Mouse (Mus musculus) stomach, embryonic 16.5 days (tissue): ENCODE measurements around the gene Acss2. TPM values are rescaled to one million over a fixed set of nuclear protein-coding genes. Genes with fewer than 3 reads are reported as not detected.

ENCODE experiments used
- ATAC-seq: fragments of 200-750 bp; cut with Nextera tagmentation; 2 replicates; pipeline ENCODE4 v1.8.0; 2017; ENCODE audit warnings: moderate number of reproducible peaks, moderate TSS enrichment; ENCODE audit not compliant: insufficient read depth, low FRiP score
- H3K27ac ChIP-seq: fragments of 300-500 bp; sonication (generic); 2 replicates; pipeline ENCODE4 v1.5.1; 2014; ENCODE audit warnings: low read length
- H3K27me3 ChIP-seq: fragments of 300-500 bp; sonication (generic); 2 replicates; pipeline ENCODE4 v1.6.1; 2014; ENCODE audit warnings: low read length, control low read depth, mixed read lengths; ENCODE audit not compliant: control insufficient read depth, insufficient read depth
- H3K36me3 ChIP-seq: fragments of 300-500 bp; sonication (generic); 2 replicates; pipeline ENCODE4 v1.6.1; 2014; ENCODE audit warnings: low read length; ENCODE audit not compliant: control insufficient read depth, insufficient read depth
- H3K4me1 ChIP-seq: fragments of 300-500 bp; sonication (generic); 2 replicates; pipeline ENCODE4 v1.6.1; 2014; ENCODE audit warnings: low read length, control low read depth, mixed read lengths; ENCODE audit not compliant: control insufficient read depth, insufficient read depth
- H3K4me2 ChIP-seq: fragments of 300-500 bp; sonication (generic); 2 replicates; pipeline ENCODE4 v1.6.1; 2014; ENCODE audit warnings: low read depth, low read length, mixed read lengths
- H3K4me3 ChIP-seq: fragments of 300-500 bp; sonication (generic); replicated peaks from 2 replicates; pipeline ENCODE4 v1.5.1; 2014; ENCODE audit warnings: mild to moderate bottlenecking, low read length
- H3K9ac ChIP-seq: fragments of 300-500 bp; sonication (generic); 2 replicates; pipeline ENCODE4 v1.6.1; 2014; ENCODE audit warnings: low read length
- H3K9me3 ChIP-seq: fragments of 300-500 bp; sonication (generic); replicated peaks from 2 replicates; pipeline ENCODE4 v1.6.1; 2016; ENCODE audit warnings: low read length, control low read depth; ENCODE audit not compliant: control insufficient read depth
- WGBS: fragments of 180-500 bp; shearing (Covaris S2); extraction: QIAGEN DNeasy Blood & Tissue Kit; methylation state at CpG from one replicate; pipeline ENCODE4 v1.1.7; 2014; 5-methylcytosine and 5-hydroxymethylcytosine counted together
- polyA plus RNA-seq: library from polyadenylated mRNA; unstranded; fragments of >200 nt; fragmentation: Nextera tagmentation; extraction: Ambion mirVana; gene quantifications from 2 replicates; pipeline ENCODE4 v1.2.1, GENCODE M21; 2015

Gene Acss2
- polyA plus RNA-seq, 1 experiment from 2014 or later: 15.4 TPM

DNA sequence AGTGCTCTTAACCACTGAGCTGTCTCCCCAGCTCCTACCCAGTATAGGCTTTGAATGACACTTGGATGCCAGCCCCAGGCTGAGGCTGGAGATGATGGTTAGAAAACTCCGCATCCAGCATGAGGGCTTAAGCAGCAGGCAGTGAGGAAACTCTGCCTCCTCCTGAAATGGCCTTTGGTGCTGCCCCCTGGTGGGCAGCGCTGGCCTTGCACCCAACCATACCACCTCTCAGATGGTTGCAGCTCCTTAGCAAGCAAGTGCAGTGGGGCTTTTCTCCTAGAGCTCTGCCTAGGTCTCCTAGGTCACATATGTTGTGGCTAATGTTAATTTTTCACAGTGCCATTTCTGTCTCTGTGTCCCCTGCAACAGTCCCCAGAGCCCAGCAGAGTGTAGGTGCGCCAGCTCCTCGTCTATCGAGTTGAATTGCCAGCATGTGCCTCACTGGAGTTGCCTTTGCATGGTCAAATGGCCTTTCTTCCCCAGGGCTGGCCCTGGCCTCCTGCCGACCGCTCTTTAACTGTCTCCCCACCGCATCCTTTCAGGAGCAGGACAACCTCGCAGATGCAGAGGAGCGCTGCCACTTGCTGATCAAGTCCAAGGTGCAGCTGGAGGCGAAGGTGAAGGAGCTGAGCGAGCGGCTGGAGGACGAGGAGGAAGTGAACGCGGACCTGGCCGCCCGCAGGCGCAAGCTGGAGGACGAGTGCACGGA lies 109.4 kb downstream of the Acss2 start:
- peaks cover 30% of the 10 kb centered on the region for H3K27me3 ChIP-seq
- no peaks in the 10 kb centered on the region for H3K36me3 ChIP-seq
- no peak overlapping the region for H3K4me2 ChIP-seq
- H3K4me3 ChIP-seq: no peak overlapping the region
- no peak for ATAC-seq
- WGBS: 59% methylated on average over 21 of the region's 21 CpGs
- H3K9me3 ChIP-seq: no peaks in the 10 kb centered on the region
- H3K27ac ChIP-seq: no peak overlapping the region
- no peak overlapping the region for H3K9ac ChIP-seq
- H3K4me1 ChIP-seq: peaks cover 5% of the 10 kb centered on the region

DNA sequence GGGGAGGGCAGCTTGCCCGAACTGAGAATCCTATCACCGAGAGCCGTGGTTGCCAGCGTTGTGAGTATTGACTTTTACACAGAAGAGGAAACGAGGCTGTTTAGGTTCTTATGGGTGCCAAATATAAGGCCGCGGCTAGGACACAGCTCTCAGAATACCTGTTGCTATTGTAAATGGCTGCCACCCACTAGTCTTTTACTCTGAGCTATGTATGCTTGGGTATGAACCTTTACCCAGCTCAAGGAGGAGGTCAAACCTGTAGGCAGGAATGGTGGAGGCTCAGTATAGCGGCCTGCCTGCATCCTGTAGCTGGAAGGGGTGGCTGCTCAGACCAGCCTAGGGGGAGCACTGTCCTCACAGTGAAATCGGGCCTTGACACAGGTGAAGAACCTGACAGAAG lies 110.4 kb downstream of the Acss2 start:
- no peak overlapping the region for H3K4me2 ChIP-seq
- peaks cover 31% of the 10 kb centered on the region for H3K27me3 ChIP-seq
- H3K4me1 ChIP-seq: peaks cover 5% of the 10 kb centered on the region
- no peak overlapping the region for H3K9ac ChIP-seq
- H3K9me3 ChIP-seq: no peaks in the 10 kb centered on the region
- 0 out of 2 replicates have a peak, but pooled peaks cover 4% of the 10 kb centered on the region for H3K36me3 ChIP-seq
- H3K4me3 ChIP-seq: no peak overlapping the region
- no peak for ATAC-seq
- 88% methylated on average over 9 of the region's 9 CpGs for WGBS
- no peak overlapping the region for H3K27ac ChIP-seq

DNA sequence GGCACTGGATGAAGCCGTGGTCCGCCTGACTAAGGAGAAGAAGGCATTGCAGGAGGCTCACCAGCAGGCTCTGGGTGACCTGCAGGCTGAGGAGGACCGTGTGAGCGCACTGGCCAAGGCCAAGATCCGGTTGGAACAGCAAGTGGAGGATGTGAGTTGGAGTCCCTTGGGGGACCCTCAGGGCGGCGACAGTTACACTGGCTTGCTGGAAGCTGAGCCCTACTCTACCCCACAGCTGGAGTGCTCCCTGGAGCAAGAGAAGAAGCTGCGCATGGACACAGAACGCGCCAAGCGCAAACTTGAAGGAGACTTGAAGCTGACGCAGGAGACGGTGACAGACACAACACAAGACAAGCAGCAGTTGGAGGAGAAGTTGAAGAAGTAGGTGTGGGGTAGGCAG lies 110.8 kb downstream of the Acss2 start:
- Histone ChIP-seq H3K4me3 (no peak overlapping the region), H3K27me3 (peaks cover 31% of the 10 kb centered on the region), H3K9ac (no peak overlapping the region), H3K36me3 (0 out of 2 replicates have a peak, but pooled peaks cover 6% of the 10 kb centered on the region), H3K4me2 (no peak overlapping the region), H3K9me3 (no peaks in the 10 kb centered on the region), H3K4me1 (peaks cover 5% of the 10 kb centered on the region), H3K27ac (no peak overlapping the region)
- WGBS: 88% methylated on average over 13 of the region's 13 CpGs
- ATAC-seq: no peak

DNA sequence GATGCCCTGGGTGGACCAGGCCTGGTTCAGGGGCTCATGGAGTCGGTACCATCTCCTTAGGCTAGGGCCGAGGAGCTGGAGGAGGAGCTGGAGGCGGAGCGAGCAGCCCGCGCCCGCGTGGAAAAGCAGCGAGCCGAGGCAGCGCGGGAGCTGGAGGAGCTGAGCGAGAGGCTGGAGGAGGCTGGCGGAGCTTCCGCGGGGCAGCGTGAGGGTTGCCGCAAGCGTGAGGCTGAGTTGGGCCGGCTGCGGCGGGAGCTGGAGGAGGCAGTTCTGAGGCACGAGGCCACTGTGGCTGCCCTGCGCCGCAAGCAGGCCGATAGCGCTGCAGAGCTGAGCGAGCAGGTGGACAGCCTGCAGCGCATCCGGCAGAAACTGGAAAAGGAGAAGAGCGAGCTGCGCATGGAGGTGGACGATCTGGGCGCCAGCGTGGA lies 111.5 kb downstream of the Acss2 start:
- peaks cover 5% of the 10 kb centered on the region for H3K4me1 ChIP-seq
- no peak overlapping the region for H3K27ac ChIP-seq
- H3K4me3 ChIP-seq: peak overlapping the region; percentile 41
- peak overlapping the region; percentile 74 for H3K4me2 ChIP-seq
- no peak for ATAC-seq
- H3K9me3 ChIP-seq: no peaks in the 10 kb centered on the region
- peak overlapping the region; percentile 59 for H3K9ac ChIP-seq
- peaks cover 13% of the 10 kb centered on the region for H3K36me3 ChIP-seq
- peaks cover 31% of the 10 kb centered on the region for H3K27me3 ChIP-seq
- WGBS: 2% methylated on average over 35 of the region's 35 CpGs

DNA sequence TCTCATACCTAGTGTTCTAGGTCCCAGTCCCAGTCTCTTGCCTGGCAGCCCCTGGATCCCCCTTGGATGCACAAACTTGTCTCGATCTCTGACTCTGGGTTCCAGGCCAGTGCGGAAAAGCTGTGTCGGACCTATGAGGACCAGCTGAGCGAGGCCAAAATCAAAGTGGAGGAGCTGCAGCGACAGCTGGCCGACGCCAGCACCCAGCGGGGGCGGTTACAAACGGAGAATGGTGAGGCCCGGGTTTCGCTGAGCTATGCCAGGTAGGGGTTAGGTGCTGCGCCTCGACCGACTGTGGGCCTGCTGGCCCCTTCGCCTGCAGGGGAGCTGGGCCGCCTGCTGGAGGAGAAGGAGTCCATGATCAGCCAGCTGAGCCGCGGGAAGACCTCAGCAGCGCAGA lies 112.4 kb downstream of the Acss2 start:
- 60% methylated on average over 20 of the region's 20 CpGs for WGBS
- H3K4me2 ChIP-seq: no peak overlapping the region

DNA sequence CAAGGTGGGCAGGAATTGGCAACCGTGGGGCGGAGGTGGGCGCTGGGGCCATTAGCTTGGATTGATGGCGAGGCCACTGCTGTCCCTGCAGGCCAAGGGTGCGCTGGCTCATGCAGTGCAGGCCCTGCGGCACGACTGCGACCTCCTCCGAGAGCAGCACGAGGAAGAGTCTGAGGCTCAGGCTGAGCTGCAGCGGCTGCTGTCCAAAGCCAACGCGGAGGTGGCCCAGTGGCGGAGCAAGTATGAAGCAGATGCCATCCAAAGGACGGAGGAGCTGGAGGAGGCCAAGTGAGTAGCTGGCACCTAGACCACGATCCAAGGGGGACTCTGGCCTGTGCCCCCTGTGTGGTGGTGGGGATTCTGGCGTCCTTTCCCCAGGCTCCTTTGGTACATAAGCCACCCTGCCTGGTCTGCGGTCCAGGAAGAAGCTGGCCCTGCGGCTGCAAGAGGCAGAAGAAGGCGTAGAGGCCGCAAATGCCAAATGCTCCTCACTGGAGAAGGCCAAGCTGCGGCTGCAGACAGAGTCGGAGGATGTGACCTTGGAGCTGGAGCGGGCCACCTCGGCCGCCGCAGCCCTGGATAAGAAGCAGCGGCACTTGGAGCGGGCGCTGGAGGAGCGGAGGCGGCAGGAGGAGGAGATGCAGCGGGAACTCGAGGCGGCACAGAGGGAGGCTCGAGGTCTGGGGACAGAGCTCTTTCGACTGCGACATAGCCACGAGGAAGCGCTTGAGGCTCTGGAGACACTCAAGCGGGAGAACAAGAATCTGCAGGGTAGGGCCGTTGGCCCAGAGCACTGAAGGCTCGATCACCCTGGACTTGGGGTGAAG lies 113.1 kb downstream of the Acss2 start:
- no peak overlapping the region for H3K27ac ChIP-seq
- ATAC-seq: no peak
- no peak overlapping the region; the same call in 1 of the 2 replicates for H3K9ac ChIP-seq
- WGBS: 45% methylated on average over 43 of the region's 43 CpGs
- H3K27me3 ChIP-seq: peaks cover 31% of the 10 kb centered on the region
- H3K4me1 ChIP-seq: peaks cover 5% of the 10 kb centered on the region
- peaks cover 22% of the 10 kb centered on the region for H3K36me3 ChIP-seq
- no peak overlapping the region for H3K4me3 ChIP-seq
- H3K4me2 ChIP-seq: no peak overlapping the region
- no peaks in the 10 kb centered on the region for H3K9me3 ChIP-seq

More for the DNA sequence above, 112.4 kb downstream of the Acss2 start:
- peaks cover 22% of the 10 kb centered on the region for H3K36me3 ChIP-seq
- peaks cover 31% of the 10 kb centered on the region for H3K27me3 ChIP-seq
- H3K4me1 ChIP-seq: peaks cover 5% of the 10 kb centered on the region
- no peak overlapping the region for H3K27ac ChIP-seq
- no peak overlapping the region for H3K9ac ChIP-seq
- no peaks in the 10 kb centered on the region for H3K9me3 ChIP-seq
- H3K4me3 ChIP-seq: no peak overlapping the region
- no peak for ATAC-seq

DNA sequence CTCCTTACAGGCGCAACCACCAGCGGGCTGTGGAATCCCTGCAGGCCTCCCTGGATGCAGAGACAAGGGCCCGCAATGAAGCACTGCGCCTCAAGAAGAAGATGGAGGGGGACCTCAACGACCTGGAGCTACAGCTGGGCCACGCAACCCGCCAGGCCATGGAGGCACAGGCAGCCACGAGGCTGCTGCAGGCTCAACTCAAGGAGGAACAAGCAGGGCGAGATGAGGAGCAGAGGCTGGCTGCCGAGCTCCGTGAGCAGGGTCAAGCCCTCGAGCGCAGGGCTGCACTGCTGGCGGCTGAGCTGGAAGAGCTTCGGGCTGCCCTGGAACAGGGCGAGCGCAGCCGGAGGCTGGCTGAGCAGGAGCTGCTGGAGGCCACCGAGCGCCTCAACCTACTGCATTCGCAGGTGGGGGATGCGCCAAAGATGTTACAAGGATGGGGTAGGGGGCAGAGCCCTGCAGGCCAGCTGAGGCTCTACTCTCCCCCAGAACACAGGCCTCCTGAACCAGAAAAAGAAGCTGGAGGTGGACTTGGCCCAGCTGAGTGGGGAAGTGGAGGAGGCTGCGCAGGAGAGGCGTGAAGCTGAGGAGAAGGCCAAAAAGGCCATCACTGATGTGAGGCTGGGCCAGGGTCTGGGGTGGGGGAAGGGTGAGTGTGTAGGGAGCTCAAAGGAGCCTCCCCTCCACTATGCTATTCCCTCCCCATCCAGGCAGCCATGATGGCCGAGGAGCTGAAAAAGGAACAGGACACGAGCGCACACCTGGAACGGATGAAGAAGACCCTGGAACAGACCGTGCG lies 114.6 kb downstream of the Acss2 start:
- H3K4me3 ChIP-seq: no peak overlapping the region
- H3K9ac ChIP-seq: no peak overlapping the region
- WGBS: 73% methylated on average over 30 of the region's 30 CpGs
- H3K4me2 ChIP-seq: no peak overlapping the region
- no peak overlapping the region for H3K27ac ChIP-seq
- peaks cover 30% of the 10 kb centered on the region for H3K36me3 ChIP-seq
- peaks cover 31% of the 10 kb centered on the region for H3K27me3 ChIP-seq
- no peaks in the 10 kb centered on the region for H3K9me3 ChIP-seq
- H3K4me1 ChIP-seq: peaks cover 5% of the 10 kb centered on the region
- ATAC-seq: no peak

DNA sequence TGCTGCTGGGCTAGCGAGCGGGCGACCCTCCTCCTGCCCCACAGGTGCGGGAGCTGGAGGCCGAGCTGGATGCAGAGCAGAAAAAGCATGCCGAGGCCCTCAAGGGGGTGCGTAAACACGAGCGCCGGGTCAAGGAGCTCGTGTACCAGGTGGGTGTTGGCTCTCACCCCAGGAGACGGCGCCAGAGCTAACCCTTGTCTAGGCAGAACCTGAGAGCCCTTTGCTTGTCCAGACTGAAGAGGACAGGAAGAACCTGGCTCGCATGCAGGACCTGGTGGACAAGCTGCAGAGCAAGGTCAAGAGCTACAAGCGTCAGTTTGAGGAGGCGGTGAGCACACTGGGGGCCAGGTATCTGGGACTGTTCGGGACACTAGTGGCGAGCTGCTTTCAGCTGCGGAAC lies 115.4 kb downstream of the Acss2 start:
- ATAC-seq: no peak
- WGBS: 60% methylated on average over 19 of the region's 19 CpGs
- H3K4me1 ChIP-seq: peaks cover 5% of the 10 kb centered on the region
- no peaks in the 10 kb centered on the region for H3K9me3 ChIP-seq
- H3K27ac ChIP-seq: no peak overlapping the region
- peaks cover 33% of the 10 kb centered on the region for H3K36me3 ChIP-seq
- no peak overlapping the region for H3K4me2 ChIP-seq
- no peak overlapping the region for H3K9ac ChIP-seq
- H3K4me3 ChIP-seq: no peak overlapping the region
- peaks cover 31% of the 10 kb centered on the region for H3K27me3 ChIP-seq
